In genomic region chr8:108911511-108911910, GRCm38 (mm10) we compare ENCODE assay signal across 9 mouse cellular contexts.
DNase-seq lines count a peak whose midpoint lies in the region; ATAC-seq and TF ChIP-seq lines count a peak whose summit lies in the region.
"Had no signal": no experiment of that assay in that cellular context is flagged by ENCODE, and none has a peak within 500 bp of the region (broad histone marks: within the 10 kb centered on the region; RNA-seq: fewer than 3 reads in every experiment).

No protein-coding gene starts in this region.

- no peak overlapping the region for H3K4me3 ChIP-seq in liver, embryonic 12.5 days
- H3K4me3 ChIP-seq in gastrocnemius, adult 2 months = peak overlapping the region; percentile 41
- H3K4me3 ChIP-seq in limb, embryonic 15.5 days = no peak overlapping the region
- no peak overlapping the region for H3K4me3 ChIP-seq in testis, adult 2 months (ENCODE audit: control insufficient read depth, low read depth, low read length)
- H3K4me3 ChIP-seq: embryonic facial prominence, embryonic 12.5 days had no signal

- peak; percentile 99 for TF ChIP-seq CTCF in gastrocnemius, adult 2 months (IDR thresholded peaks at IDR 0.05)
- TF ChIP-seq CTCF in testis, adult 2 months (IDR thresholded peaks at IDR 0.05; ENCODE audit: control insufficient read depth, insufficient read depth, insufficient replicate concordance, low read depth, low read length) = peak; percentile 96

- H3K27me3 ChIP-seq in liver, embryonic 12.5 days (replicated peaks) = no peaks in the 10 kb centered on the region
- H3K27me3 ChIP-seq in limb, embryonic 15.5 days = no peaks in the 10 kb centered on the region
- no peaks in the 10 kb centered on the region for H3K27me3 ChIP-seq in testis, adult 2 months (ENCODE audit: control insufficient read depth, insufficient read depth, low read length)
- H3K27me3 ChIP-seq: embryonic facial prominence, embryonic 12.5 days had no signal

- ATAC-seq in liver, embryonic 12.5 days = no peak
- no peak for ATAC-seq in limb, embryonic 15.5 days (ENCODE audit: insufficient number of reproducible peaks, low FRiP score, low TSS enrichment, low read depth)

- no peak for TF ChIP-seq POLR2A in testis, adult 2 months (IDR thresholded peaks at IDR 0.05; ENCODE audit: control insufficient read depth, low read depth, low read length)

- no peaks in the 10 kb centered on the region for H3K9me3 ChIP-seq in liver, embryonic 12.5 days (replicated peaks)
- H3K9me3 ChIP-seq in limb, embryonic 15.5 days = no peaks in the 10 kb centered on the region
- H3K9me3 ChIP-seq: embryonic facial prominence, embryonic 12.5 days had no signal

- no peak overlapping the region for H3K9ac ChIP-seq in liver, embryonic 12.5 days
- H3K9ac ChIP-seq in limb, embryonic 15.5 days = no peak overlapping the region
- H3K9ac ChIP-seq: embryonic facial prominence, embryonic 12.5 days had no signal

- WGBS in liver, embryonic 12.5 days (ENCODE audit: insufficient replicate concordance) = 20% methylated on average over 6 of the region's 6 CpGs
- 2% methylated on average over 6 of the region's 6 CpGs for WGBS in limb, embryonic 15.5 days

- H3K27ac ChIP-seq in liver, embryonic 12.5 days = no peak overlapping the region
- no peak overlapping the region for H3K27ac ChIP-seq in gastrocnemius, adult 2 months
- H3K27ac ChIP-seq in limb, embryonic 15.5 days = 0 out of 2 replicates have a peak overlapping the region, but pooled peaks have one; percentile 22
- H3K27ac ChIP-seq in testis, adult 2 months (ENCODE audit: control insufficient read depth, insufficient read depth, low read depth, low read length) = no peak overlapping the region

- H3K4me2 ChIP-seq in liver, embryonic 12.5 days = no peak overlapping the region
- H3K4me2 ChIP-seq in limb, embryonic 15.5 days = no peak overlapping the region
- H3K4me2 ChIP-seq: embryonic facial prominence, embryonic 12.5 days had no signal

- peak; percentile 80 for DNase-seq in liver
- DNase-seq in cerebellum, postnatal 10 days = peak; percentile 95 to 98
- peak; percentile 88 for DNase-seq in gastrocnemius, adult 2 months
- peak; percentile 62 to 86 for DNase-seq in kidney, adult 8-10 months
- DNase-seq in neural tube, embryonic 10.5 days (ENCODE audit: extremely low spot score, low spot score) = peak; percentile 90

- intact Hi-C loops in gastrocnemius, adult 2 months (cut with DNase I) = loop anchor here (1.0 to 10.0 kb wide), 4 partner anchors 25 to 337 kb away; no protein-coding TSS in a partner anchor

- H3K4me1 ChIP-seq in liver, embryonic 12.5 days = peaks cover 16% of the 10 kb centered on the region; the same call in 1 of the 2 replicates
- peaks cover 25% of the 10 kb centered on the region for H3K4me1 ChIP-seq in limb, embryonic 15.5 days
- H3K4me1 ChIP-seq in testis, adult 2 months (ENCODE audit: control insufficient read depth, insufficient read depth, low read length) = no peaks in the 10 kb centered on the region

- H3K36me3 ChIP-seq in liver, embryonic 12.5 days = peaks cover 2% of the 10 kb centered on the region; the same call in 1 of the 2 replicates
- H3K36me3 ChIP-seq in limb, embryonic 15.5 days = peaks cover 2% of the 10 kb centered on the region; the same call in 1 of the 2 replicates
- no peaks in the 10 kb centered on the region for H3K36me3 ChIP-seq in testis, adult 2 months (ENCODE audit: control insufficient read depth, insufficient read depth, low read length)
